Mouse (Mus musculus) forelimb bud, embryonic 11.5 days (tissue): ENCODE data around the gene Aff3.
A peak's percentile ranks its signal among the peaks of the same experiment; 100 is the strongest.

Experiments
- DNase-seq: peaks from one replicate; pipeline ENCODE4 v3.0.0-alpha.2; 2012; ENCODE audit warnings: low read depth, low spot score

Gene Aff3

DNA sequence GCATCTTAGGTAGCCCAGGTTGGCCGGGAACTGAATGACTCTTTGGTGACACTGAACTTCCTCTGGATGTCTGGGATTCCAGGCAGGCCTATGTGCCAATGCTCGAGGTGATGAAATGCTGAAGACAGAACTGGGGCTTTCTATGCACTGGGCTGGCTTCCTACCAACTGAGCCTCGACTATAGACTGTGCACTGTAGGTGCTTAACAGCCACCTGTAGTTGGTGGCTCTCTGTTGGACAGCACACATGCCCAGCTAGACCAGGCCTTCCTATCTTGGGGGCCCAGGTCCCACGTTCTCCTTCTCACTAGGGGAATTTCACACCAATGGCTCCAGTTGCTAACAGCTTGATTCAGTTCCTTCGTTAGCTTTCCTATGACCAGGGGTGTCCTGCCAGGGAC is 374.9 kb downstream of the Aff3 start:
- DNase-seq = no peak

DNA sequence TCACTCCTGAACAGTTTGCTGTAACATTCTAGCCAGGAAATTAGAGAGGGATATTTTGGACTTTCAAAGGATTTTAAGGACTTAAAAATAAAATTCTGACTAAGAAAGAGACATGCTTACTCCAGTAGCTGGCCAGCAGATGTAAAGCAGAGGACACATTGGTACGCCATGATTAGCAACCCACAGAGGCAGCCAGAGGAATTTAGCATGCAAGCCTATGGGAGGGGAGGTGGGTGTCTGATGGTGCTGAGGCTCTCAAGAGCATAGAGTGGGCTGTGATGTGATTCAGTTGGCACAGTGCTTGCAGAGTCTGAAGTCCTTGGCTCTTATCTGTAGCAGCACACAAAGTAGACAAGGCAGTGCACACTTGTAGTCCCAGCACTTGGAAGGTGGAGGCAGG is 376.0 kb downstream of the Aff3 start:
- no peak for DNase-seq

DNA sequence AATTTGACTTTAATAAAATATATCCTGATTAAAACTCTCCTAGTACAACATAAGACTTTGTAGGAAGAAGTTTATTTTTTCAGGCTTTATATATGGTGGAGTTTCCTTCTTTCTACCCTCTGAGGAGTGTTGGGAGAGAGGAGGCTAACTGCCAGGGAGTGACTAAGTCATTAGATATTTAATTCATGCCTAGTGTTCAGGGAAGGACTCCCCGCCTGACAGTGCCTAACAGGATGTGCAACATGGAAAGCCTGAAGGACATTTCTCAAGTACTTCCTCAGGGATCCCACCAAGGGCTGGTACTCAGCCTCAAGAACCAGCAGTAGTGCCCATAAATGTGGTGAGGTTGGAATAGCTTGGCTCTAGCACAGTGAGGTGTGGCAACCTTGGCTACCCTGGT is 378.2 kb downstream of the Aff3 start:
- DNase-seq = no peak

DNA sequence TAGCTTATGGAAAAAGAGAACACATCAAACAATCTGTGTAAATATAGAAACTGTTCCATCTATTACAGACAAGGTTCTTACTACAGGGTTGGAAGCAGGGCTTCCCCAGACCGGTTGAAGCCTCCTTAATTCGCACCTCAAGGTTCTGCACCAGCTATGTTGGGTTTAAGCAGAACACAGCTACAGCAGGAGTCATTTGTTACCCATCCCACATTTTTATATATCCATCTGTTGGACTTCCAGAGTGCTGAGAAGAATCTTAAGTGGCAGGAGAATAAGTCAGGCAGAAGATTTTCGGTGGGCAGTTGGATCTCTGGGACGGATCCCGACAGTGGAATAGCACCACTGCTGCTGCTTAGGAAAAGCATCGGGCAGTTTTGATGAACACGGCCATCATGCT is 384.2 kb downstream of the Aff3 start:
- DNase-seq = no peak

DNA sequence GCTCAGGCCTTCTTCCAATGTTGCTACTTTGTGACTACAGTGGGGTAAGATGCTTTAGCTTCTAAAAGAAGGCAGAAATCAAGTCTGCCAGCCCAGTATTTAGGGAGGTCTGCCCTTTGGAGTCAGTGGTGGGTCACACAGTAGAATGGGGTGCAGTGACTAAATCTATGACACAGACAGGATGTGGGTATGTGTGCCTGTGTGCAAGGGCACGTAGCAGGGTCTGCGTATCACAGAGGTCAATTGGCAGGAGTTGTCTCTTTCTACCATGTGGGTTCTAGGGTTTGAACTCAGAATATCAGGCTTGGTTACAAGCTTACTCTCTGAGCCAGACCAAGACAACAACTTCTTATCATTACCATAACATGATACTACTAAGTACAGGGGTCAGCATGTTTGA is 393.4 kb downstream of the Aff3 start:
- no peak for DNase-seq

GRCm38 (mm10) chr1:38268246-38269042 is 396.3 kb downstream of the Aff3 start:
- no peak for DNase-seq

GRCm38 (mm10) chr1:38263251-38263650 is 401.5 kb downstream of the Aff3 start:
- no peak for DNase-seq

DNA sequence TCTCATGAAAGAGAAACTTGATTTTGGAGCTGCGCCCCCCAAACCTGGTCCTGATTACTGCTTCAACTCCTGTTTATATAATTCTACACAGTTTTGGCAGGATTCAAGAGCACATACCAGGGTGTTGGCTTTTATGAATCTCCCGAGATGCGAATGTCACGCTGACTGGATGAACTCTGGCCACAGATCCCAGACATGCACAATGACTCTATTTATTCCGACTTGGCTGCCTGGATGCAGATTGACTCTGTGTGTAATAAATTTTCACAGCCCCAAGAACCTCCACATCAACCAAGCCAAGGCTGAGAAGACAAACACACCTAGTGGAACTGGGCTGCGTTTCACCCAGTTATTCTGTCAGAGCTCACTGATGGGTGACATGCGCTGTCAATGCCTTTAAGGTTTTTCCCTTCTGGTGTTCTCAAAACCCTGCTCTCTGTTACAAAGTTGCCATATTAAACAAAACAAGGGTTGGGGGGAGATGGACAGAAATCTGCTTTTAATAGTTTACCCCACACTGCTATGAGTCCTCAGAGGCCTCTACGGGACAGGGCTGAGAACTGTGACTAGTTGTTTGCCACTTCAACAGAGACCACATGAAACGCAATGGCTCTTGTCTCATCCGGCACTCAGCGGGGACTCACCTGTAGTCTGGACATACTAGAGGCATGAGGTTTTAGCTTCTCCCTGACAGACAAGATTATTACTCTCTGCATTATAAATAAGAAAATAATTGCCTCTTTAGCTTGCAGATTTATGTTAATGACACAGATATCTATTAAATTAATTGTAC is 402.2 kb downstream of the Aff3 start:
- DNase-seq = peak; percentile 35

DNA sequence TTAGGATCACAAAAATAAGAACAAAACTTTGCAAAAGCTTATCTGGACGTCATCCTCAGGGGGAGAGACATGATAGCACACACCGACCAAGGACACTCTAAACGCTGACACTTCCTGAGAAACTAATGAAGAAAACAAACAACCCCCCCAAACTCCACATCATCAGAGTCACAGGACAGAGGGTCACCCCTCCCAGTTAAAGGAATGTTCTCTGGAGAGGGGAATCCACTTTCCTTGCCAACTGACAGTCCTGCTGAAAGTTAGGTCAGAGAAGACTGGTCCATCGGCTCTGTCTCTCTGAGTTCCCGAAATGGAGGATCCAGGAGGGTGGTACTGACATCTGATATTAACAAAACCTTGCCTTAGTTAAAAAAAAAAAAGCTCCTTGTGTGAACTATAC is 403.7 kb downstream of the Aff3 start:
- DNase-seq = no peak

DNA sequence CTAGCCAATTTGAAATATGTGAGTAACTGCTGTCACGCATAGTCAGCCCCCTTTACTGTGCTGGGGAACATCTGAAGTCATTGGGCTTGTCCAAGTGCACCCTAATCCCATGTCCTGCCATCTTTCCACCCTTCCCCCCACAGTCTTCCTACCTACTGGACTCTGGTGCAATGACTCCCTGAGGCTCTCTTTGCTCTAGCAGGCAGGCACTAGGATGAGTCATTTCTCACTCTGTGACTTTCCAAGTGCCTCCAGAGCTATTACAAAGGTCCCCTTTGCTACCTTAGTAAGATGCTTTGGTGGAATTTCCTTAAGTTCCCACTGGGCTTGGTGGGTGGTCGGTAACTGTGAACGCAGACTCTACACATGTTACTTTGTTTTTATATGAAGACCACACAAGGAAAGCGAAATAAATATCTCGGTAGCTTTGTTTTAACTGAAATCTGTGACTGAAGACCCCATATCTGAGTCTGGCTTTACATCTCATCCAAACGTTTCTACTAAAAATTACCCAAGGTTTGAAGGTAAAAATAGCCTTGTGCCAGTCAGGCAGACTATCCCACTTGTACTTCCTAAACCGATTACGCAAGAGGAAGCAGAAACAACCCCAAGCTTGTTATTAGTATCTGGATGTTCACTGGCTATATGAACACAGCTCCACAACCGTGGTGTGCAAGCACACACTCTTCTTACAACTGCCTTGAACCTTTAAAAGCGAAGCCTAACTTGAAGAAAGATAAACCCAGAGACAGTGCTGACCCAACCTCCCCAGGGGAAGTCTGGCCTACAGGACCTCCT is 405.0 kb downstream of the Aff3 start:
- no peak for DNase-seq

DNA sequence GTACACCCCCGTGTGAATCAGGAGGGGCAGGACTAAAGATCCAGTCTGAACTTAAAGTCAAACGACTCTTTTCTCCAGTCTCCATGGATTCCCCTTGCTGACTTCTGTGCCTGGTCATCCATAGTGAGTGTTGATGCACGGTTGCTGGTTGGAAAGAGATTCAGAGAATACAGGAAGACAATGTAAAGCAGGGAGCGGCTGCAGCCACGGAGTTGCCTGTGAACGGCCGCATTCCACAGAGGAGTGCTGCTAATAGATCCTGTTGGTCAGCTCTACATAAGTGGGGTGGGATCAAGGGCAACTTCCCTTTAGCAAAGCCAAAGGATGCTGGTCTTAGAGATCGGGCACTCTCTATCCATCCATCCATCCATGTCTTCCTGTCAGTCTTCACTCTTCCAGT is 410.3 kb downstream of the Aff3 start:
- DNase-seq = no peak

- DNase-seq = no peak
Measured at GRCm38 (mm10) chr1:38252766-38253079, 412.0 kb downstream of the Aff3 start.

DNA sequence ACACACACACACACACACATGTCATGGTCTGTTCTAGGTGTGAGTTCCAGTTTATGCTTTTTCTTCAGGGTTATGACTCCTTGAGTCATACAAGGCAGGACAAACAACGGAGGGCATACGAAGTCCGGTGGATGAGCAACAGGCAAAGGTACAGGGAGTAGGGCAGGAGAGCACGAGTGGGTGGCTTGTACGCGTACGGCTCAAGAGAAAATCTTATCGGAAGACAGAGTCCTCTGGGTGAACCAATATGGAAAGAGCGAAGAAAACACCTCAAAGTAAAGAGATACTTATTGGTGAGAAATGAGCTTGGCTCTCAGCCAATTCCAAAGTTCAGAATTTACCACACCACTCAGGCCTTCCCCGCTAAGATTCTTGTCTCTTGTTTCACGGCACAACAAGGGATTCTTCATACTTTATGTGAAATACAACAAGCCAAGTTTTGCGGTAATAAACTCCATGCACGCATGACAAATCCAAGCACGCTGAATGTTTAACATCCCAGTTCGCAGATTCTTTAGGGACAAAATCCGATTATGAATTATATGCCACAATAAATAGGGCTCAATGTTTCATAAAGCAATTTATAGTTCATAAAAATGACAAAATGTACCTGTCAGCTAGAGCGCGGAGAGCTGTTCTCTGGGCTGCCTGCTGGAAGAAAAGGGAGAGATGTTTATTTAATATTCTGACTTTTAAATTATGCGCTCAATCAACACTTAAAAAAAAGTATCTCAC is 412.6 kb downstream of the Aff3 start:
- DNase-seq = no peak

- DNase-seq = no peak
Measured at GRCm38 (mm10) chr1:38251448-38251847, 413.3 kb downstream of the Aff3 start.

GRCm38 (mm10) chr1:38250246-38250645 is 414.5 kb downstream of the Aff3 start:
- DNase-seq = no peak

DNA sequence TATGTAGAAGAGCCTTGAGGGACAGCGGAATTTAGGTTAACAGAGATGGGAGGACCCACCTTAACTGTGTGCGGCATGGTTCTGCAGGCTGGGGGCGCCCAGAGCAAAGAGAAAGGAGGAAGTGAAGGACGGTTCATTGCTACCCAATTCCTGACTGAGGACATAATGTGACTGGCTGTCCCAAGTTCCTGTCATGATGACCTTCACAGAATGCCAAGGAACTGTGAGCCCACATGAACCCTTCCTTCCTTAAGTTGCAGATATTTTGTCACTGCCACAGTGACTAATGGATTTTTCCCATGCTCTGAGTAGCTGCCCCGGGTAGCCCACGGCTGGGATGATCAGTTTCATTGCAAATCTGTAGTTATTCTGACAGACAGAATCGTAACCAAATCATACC is 415.2 kb downstream of the Aff3 start:
- no peak for DNase-seq

DNA sequence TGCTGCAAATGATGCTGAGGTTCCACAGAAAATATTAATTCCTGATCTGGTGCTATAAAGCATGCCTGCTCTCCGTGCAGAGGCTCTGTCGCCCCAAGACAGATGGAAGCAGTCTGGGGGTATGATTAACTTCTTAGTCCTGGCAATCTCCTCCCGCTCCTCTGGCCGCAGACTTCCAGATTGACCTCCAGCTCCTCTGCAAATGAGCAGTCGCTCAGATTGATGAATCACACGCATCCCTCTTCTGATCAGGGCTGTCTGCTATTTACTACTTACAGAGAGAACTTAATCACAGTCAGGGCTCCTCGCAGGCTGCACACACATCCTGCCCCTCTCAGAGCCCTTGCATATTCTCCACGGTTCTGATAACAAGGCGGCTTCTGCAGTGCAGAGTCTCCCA is 416.7 kb downstream of the Aff3 start:
- peak; percentile 44 for DNase-seq

DNA sequence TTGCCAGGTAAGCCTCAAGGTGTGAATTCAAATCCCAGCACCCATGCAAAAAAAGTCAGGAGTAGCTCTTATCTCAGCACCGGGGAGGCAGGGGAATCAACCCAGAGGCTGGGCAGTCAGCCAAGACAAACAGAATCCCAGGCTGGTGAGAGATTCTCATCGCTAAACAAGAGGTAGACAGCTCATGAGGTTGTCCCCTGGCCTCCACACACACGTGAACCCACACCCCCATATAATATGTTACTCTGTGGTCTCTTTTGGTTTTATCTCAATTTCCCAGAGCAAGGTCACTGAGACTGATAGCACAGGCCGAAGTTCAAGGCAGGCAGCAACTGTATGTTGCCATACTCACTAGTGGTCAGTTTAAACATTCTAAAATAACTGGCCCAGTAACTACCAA is 422.2 kb downstream of the Aff3 start:
- no peak for DNase-seq

DNA sequence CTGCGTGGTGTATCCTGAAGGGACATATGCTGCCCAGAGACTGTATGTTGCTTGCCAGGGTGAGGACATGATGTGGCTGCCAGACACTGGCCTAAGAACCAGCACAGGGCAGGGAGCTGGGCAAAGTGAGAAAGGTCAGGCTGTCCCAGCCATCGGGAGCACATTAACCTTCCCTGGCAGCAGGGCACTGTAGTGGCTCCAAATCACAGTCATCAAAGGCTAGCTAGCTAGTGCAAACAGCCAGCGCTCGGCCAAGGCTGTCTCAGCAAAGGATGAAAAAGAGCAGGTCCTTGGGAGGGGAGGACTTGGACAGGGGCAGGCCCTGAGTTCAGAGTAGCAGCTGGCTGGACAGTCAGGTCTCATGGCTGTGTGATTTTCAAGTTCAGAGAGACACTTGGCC is 423.0 kb downstream of the Aff3 start:
- DNase-seq = no peak

GRCm38 (mm10) chr1:38241221-38241666 is 423.5 kb downstream of the Aff3 start:
- DNase-seq = no peak

DNA sequence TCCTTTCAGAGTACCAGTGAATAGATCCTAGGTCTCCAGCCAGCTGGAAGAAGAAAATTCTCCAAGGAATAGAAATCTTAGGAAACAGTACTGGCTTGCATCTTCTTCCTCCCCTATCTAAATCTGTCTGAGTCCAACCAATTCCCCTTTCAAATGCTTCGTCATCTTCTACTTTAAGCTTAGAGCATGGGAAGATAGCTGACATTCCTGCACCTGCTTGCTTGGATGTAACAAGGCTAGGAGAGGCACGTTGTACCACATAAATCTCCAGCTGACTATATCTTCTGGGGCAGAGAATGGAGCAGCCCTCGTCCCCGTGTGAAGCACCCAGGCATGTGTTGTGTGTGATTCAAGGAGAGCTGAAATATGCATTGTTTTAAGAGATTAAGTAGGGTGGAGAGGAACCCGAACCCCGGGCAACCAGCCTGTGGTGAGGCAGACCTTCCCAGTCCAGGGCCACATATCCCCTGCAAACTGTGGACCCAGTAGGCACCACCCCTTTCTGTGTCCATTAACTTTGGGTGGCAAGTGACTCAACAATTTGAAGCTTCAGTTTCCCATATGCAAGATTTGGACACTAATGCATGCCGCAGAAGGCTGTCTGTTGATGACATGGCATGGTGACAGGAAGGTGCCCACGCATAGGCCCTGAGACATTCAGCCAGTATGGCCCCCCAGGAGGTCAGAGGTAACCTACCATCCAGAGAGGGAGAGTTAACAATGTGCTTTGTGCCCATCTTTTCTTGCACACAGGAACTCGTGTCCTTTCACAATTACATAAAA is 424.1 kb downstream of the Aff3 start:
- DNase-seq = no peak
